Mouse (Mus musculus) kidney, adult 8-10 months (tissue): ENCODE measurements around the gene Olfr1308.

ENCODE experiments used
- DNase-seq, 2 experiments: peaks; one replicate each; pipeline ENCODE4 v3.0.0; 2022

Gene Olfr1308

GRCm38 (mm10) chr2:111964844-111965243, at the start of gene Olfr1308:
Olfr1308 (minus strand) TSS chr2:111964944.
- DNase-seq: no peak

- no peak for DNase-seq
These were observed 47.9 kb upstream of the Olfr1308 start, which contains the start of gene Olfr1310 for GRCm38 (mm10) chr2:112012608-112013007. Olfr1310 (minus strand) TSS chr2:112012708.

- DNase-seq: no peak
These were observed 25.4 kb upstream of the Olfr1308 start, which contains the start of gene Olfr1309 for GRCm38 (mm10) chr2:111990181-111990580. Olfr1309 (minus strand) TSS chr2:111990281.

- DNase-seq: no peak
These were observed 15.4 kb downstream of the Olfr1308 start, which contains the start of gene Olfr1307 for GRCm38 (mm10) chr2:111949340-111949739. Olfr1307 (minus strand) TSS chr2:111949440.

GRCm38 (mm10) chr2:111916171-111916570, 48.6 kb downstream of the Olfr1308 start, which contains the start of gene Olfr1306:
Olfr1306 (minus strand) TSS chr2:111916271.
- DNase-seq: no peak
